Mouse (Mus musculus) kidney, postnatal 0 days (tissue): ENCODE data around the gene Mrpl18. TPM values are rescaled to one million over a fixed set of nuclear protein-coding genes. Genes with fewer than 3 reads are reported as not detected.
"Not testable (repeated sequence)": the region's sequence is repeated elsewhere in the genome, so short reads cannot be mapped to it uniquely, and the experiment has no call there.

ENCODE experiments used
- ATAC-seq: fragments of 200-750 bp; cut with Nextera tagmentation; replicated peaks from 2 replicates; pipeline ENCODE4 v1.8.0; 2017; ENCODE audit warnings: low read depth, moderate number of reproducible peaks, moderate TSS enrichment, moderate library complexity; ENCODE audit not compliant: low FRiP score
- DNase-seq: peaks from one replicate; pipeline ENCODE4 v3.0.0-alpha.2; 2016; ENCODE audit warnings: low spot score
- H3K27ac ChIP-seq: fragments of 300-500 bp; sonication (generic); 2 replicates; pipeline ENCODE4 v1.5.1; 2014; ENCODE audit warnings: mild to moderate bottlenecking
- H3K27me3 ChIP-seq: fragments of 300-500 bp; sonication (generic); 2 replicates; pipeline ENCODE4 v1.6.1; 2014; ENCODE audit warnings: low read length, mixed read lengths; ENCODE audit not compliant: insufficient read depth
- H3K36me3 ChIP-seq: fragments of 300-500 bp; sonication (generic); 2 replicates; pipeline ENCODE4 v1.6.1; 2014; ENCODE audit warnings: low read length, mixed read lengths; ENCODE audit not compliant: insufficient read depth
- H3K4me1 ChIP-seq: fragments of 300-500 bp; sonication (generic); replicated peaks from 2 replicates; pipeline ENCODE4 v1.6.1; 2014; ENCODE audit warnings: antibody characterized with exemption, low read length, mixed read lengths; ENCODE audit not compliant: insufficient read depth
- H3K4me2 ChIP-seq: fragments of 300-500 bp; sonication (generic); 2 replicates; pipeline ENCODE4 v1.6.1; 2014; ENCODE audit warnings: mild to moderate bottlenecking, low read length, moderate library complexity, mixed read lengths
- H3K4me3 ChIP-seq: fragments of 300-500 bp; sonication (generic); replicated peaks from 2 replicates; pipeline ENCODE4 v1.5.1; 2014; ENCODE audit warnings: low read depth, low read length
- H3K9ac ChIP-seq: fragments of 300-500 bp; sonication (generic); 2 replicates; pipeline ENCODE4 v1.6.1; 2014; ENCODE audit warnings: low read depth, low read length
- H3K9me3 ChIP-seq: fragments of 300-500 bp; sonication (generic); replicated peaks from 2 replicates; pipeline ENCODE4 v1.6.1; 2016; ENCODE audit warnings: low read length, inconsistent platforms, mixed read lengths
- CTCF ChIP-seq: IDR thresholded peaks from 2 replicates; pipeline ENCODE4 v1.5.1; 2016; ENCODE audit warnings: antibody characterized with exemption, low read depth, mild to moderate bottlenecking, moderate library complexity
- WGBS: fragments of 180-500 bp; shearing (Covaris S2); extraction: QIAGEN DNeasy Blood & Tissue Kit; methylation state at CpG from one replicate; pipeline ENCODE4 v1.1.7; 2014; 5-methylcytosine and 5-hydroxymethylcytosine counted together
- polyA plus RNA-seq: library from polyadenylated mRNA; unstranded; fragments of >200 nt; fragmentation: Nextera tagmentation; extraction: Ambion mirVana; gene quantifications from 2 replicates; pipeline ENCODE4 v1.2.1, GENCODE M21; 2015

Gene Mrpl18
- polyA plus RNA-seq, result 133 and 140 TPM in 2 replicates

- H3K9me3 ChIP-seq, result no peaks in the 10 kb centered on the region
- H3K4me3 ChIP-seq, result peak within 1 kb of the TSS; percentile 95
- H3K36me3 ChIP-seq, result peaks cover 40% of the 10 kb centered on the region
- under 1% methylated on average over 56 of the region's 56 CpGs for WGBS
- H3K4me2 ChIP-seq, result peak within 1 kb of the TSS; percentile 83
- DNase-seq, result peak; percentile 100
- TF ChIP-seq CTCF, result no peak
- H3K9ac ChIP-seq, result peak within 1 kb of the TSS; percentile 99
- no peaks in the 10 kb centered on the region; the same call in 1 of the 2 replicates for H3K4me1 ChIP-seq
- no peaks in the 10 kb centered on the region for H3K27me3 ChIP-seq
- peak within 1 kb of the TSS; percentile 97 for H3K27ac ChIP-seq
- peak; percentile 100 for ATAC-seq
Observed at GRCm38 (mm10) chr17:12915881-12916583, at the start of gene Mrpl18. Gene Mrpl18, minus strand, starts transcription at chr17:12916345.

GRCm38 (mm10) chr17:12963476-12963875 is 47.3 kb upstream of the Mrpl18 start:
- ATAC-seq (no peak), DNase-seq (peak; percentile 7)
- Histone ChIP-seq H3K9ac (no peak overlapping the region), H3K4me3 (no peak overlapping the region), H3K4me2 (no peak overlapping the region), H3K27me3 (no peaks in the 10 kb centered on the region), H3K27ac (no peak overlapping the region), H3K36me3 (0 out of 2 replicates have a peak, but pooled peaks cover 14% of the 10 kb centered on the region), H3K4me1 (0 out of 2 replicates have a peak, but pooled peaks cover 4% of the 10 kb centered on the region), H3K9me3 (no peaks in the 10 kb centered on the region)
- WGBS, result 61% methylated on average over 3 of the region's 3 CpGs
- no peak for TF ChIP-seq CTCF

GRCm38 (mm10) chr17:12960331-12960873 is 44.3 kb upstream of the Mrpl18 start, which contains the start of gene Acat2:
Gene Acat2, minus strand, starts transcription at chr17:12960747.
- peak within 1 kb of the TSS; percentile 54 for H3K4me3 ChIP-seq
- 0 out of 2 replicates have a peak, but pooled peaks cover 4% of the 10 kb centered on the region for H3K4me1 ChIP-seq
- DNase-seq (peak; percentile 97), ATAC-seq (peak; percentile 98)
- H3K9ac ChIP-seq, result peak within 1 kb of the TSS; percentile 31
- no peaks in the 10 kb centered on the region for H3K9me3 ChIP-seq
- no peak for TF ChIP-seq CTCF
- H3K36me3 ChIP-seq, result 0 out of 2 replicates have a peak, but pooled peaks cover 3% of the 10 kb centered on the region
- WGBS, result 0% methylated on average over 38 of the region's 42 CpGs
- H3K27me3 ChIP-seq, result no peaks in the 10 kb centered on the region
- H3K27ac ChIP-seq, result peak within 1 kb of the TSS; percentile 70; the same call in 1 of the 2 replicates
- peak within 1 kb of the TSS; percentile 65 for H3K4me2 ChIP-seq

DNA sequence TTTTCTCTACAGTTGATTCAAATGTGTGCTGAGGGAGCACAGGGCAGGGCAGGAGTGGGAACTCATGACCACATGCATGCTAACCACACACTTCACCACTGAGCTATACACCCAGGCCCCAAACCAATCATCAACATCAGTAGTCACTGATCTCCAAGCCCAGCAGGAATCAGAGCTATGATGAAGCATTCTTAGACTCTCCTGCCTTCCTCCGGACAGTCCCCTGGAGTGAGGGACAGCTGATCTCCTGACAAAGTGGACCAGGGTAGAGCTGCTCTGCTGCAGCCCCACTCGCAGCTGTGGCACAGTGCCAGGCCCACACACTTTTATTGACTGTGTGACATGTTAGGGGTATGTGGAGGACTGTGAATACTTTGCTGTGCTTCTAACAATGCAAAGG is 43.2 kb upstream of the Mrpl18 start:
- H3K4me3 ChIP-seq, H3K27me3 ChIP-seq, H3K36me3 ChIP-seq, H3K9ac ChIP-seq, H3K4me1 ChIP-seq, ATAC-seq, DNase-seq, H3K9me3 ChIP-seq, H3K27ac ChIP-seq, H3K4me2 ChIP-seq: not testable (repeated sequence)
- WGBS, result 21% methylated on average over 1 of the region's 2 CpGs

- no peak for TF ChIP-seq CTCF
- ATAC-seq (no peak), DNase-seq (no peak)
- Histone ChIP-seq H3K9me3 (no peaks in the 10 kb centered on the region), H3K36me3 (0 out of 2 replicates have a peak, but pooled peaks cover 3% of the 10 kb centered on the region), H3K4me3 (no peak overlapping the region), H3K9ac (no peak overlapping the region), H3K27ac (no peak overlapping the region), H3K27me3 (no peaks in the 10 kb centered on the region), H3K4me2 (no peak overlapping the region), H3K4me1 (0 out of 2 replicates have a peak, but pooled peaks cover 4% of the 10 kb centered on the region)
- 93% methylated on average over 8 of the region's 8 CpGs for WGBS
Observed at GRCm38 (mm10) chr17:12956664-12957063, 40.5 kb upstream of the Mrpl18 start.

- no peaks in the 10 kb centered on the region for H3K4me1 ChIP-seq
- no peaks in the 10 kb centered on the region for H3K27me3 ChIP-seq
- no peak overlapping the region for H3K4me2 ChIP-seq
- H3K4me3 ChIP-seq, result no peak overlapping the region
- no peak overlapping the region for H3K9ac ChIP-seq
- H3K27ac ChIP-seq, result no peak overlapping the region
- no peak for DNase-seq
- no peaks in the 10 kb centered on the region for H3K9me3 ChIP-seq
- no peak for ATAC-seq
- TF ChIP-seq CTCF, result no peak
- 91% methylated on average over 5 of the region's 5 CpGs for WGBS
- peaks cover 28% of the 10 kb centered on the region for H3K36me3 ChIP-seq
Observed at GRCm38 (mm10) chr17:12949669-12950068, 33.5 kb upstream of the Mrpl18 start.
